Mouse (Mus musculus) liver, postnatal 0 days (tissue): Measurements from ENCODE around the gene Trcg1. TPM values are rescaled to one million over a fixed set of nuclear protein-coding genes. Genes with fewer than 3 reads are reported as not detected.

Experiments
- ATAC-seq: fragments of 200-750 bp; cut with Nextera tagmentation; 2 replicates; pipeline ENCODE4 v1.8.0; 2017; ENCODE audit warnings: mild to moderate bottlenecking, moderate library complexity
- DNase-seq: peaks from one replicate; pipeline ENCODE4 v3.0.0-alpha.2; 2016
- H3K27ac ChIP-seq: fragments of 300-500 bp; sonication (generic); 2 replicates; pipeline ENCODE4 v1.5.1; 2014; ENCODE audit warnings: antibody characterized with exemption, moderate library complexity, mild to moderate bottlenecking, low read depth
- H3K27me3 ChIP-seq: fragments of 300-500 bp; sonication (generic); 2 replicates; pipeline ENCODE4 v1.6.1; 2014; ENCODE audit warnings: low read length, control low read depth, mixed read lengths; ENCODE audit not compliant: insufficient read depth
- H3K36me3 ChIP-seq: fragments of 300-500 bp; sonication (generic); replicated peaks from 2 replicates; pipeline ENCODE4 v1.6.1; 2014; ENCODE audit warnings: mild to moderate bottlenecking, control low read depth, low read length, moderate library complexity, mixed read lengths; ENCODE audit not compliant: insufficient read depth
- H3K4me1 ChIP-seq: fragments of 300-500 bp; sonication (generic); 2 replicates; pipeline ENCODE4 v1.6.1; 2014; ENCODE audit warnings: antibody characterized with exemption, mild to moderate bottlenecking, control low read depth; ENCODE audit not compliant: insufficient read depth
- H3K4me2 ChIP-seq: fragments of 300-500 bp; sonication (generic); 2 replicates; pipeline ENCODE4 v1.6.1; 2014; ENCODE audit warnings: low read depth, mild to moderate bottlenecking, low read length, moderate library complexity, mixed read lengths
- H3K4me3 ChIP-seq: fragments of 300-500 bp; sonication (generic); 2 replicates; pipeline ENCODE4 v1.5.1; 2014; ENCODE audit warnings: low read depth, low read length
- H3K9ac ChIP-seq: fragments of 300-500 bp; sonication (generic); replicated peaks from 2 replicates; pipeline ENCODE4 v1.6.1; 2014; ENCODE audit warnings: mild to moderate bottlenecking, moderate library complexity
- H3K9me3 ChIP-seq: fragments of 300-500 bp; sonication (generic); 2 replicates; pipeline ENCODE4 v1.6.1; 2016; ENCODE audit warnings: mild to moderate bottlenecking, control low read depth, low read length, mixed read lengths
- CTCF ChIP-seq: sonication (generic); IDR thresholded peaks from 2 replicates; pipeline ENCODE4 v1.5.1; 2016; ENCODE audit warnings: antibody characterized with exemption, low read depth
- EP300 ChIP-seq: IDR thresholded peaks from 2 replicates; pipeline ENCODE4 v1.6.1; 2016; ENCODE audit warnings: antibody characterized with exemption, low read depth, mild to moderate bottlenecking
- WGBS: fragments of 180-500 bp; shearing (Covaris S2); extraction: QIAGEN DNeasy Blood & Tissue Kit; methylation state at CpG from one replicate; pipeline ENCODE4 v1.1.7; 2014; ENCODE audit not compliant: insufficient replicate concordance; 5-methylcytosine and 5-hydroxymethylcytosine counted together
- polyA plus RNA-seq: library from polyadenylated mRNA; unstranded; fragments of >200 nt; fragmentation: Nextera tagmentation; extraction: Ambion mirVana; gene quantifications from 2 replicates; pipeline ENCODE4 v1.2.1, GENCODE M21; 2015

Gene Trcg1
- polyA plus RNA-seq, 1 experiment from 2014 or later = not detected

- no peak for DNase-seq
- H3K4me1 ChIP-seq = peaks cover 8% of the 10 kb centered on the region
- no peak for TF ChIP-seq CTCF
- TF ChIP-seq EP300 = no peak
- H3K36me3 ChIP-seq = no peaks in the 10 kb centered on the region
- H3K4me2 ChIP-seq = no peak overlapping the region
- no peaks in the 10 kb centered on the region for H3K27me3 ChIP-seq
- 66% methylated on average over 2 of the region's 2 CpGs for whole genome bisulfite sequencing
- H3K27ac ChIP-seq = no peak overlapping the region
- H3K4me3 ChIP-seq = no peak overlapping the region
- ATAC-seq = no peak
- H3K9ac ChIP-seq = no peak overlapping the region
- H3K9me3 ChIP-seq = no peaks in the 10 kb centered on the region
These were observed 1.9 kb downstream of the Trcg1 start for GRCm38 (mm10) chr9:57238220-57238619.

- Histone ChIP-seq H3K27me3 (no peaks in the 10 kb centered on the region), H3K4me2 (no peak overlapping the region), H3K36me3 (no peaks in the 10 kb centered on the region), H3K9ac (no peak overlapping the region), H3K4me1 (no peaks in the 10 kb centered on the region), H3K9me3 (no peaks in the 10 kb centered on the region), H3K4me3 (no peak overlapping the region), H3K27ac (no peak overlapping the region)
- no peak for TF ChIP-seq EP300
- TF ChIP-seq CTCF = no peak
- 70% methylated on average over 5 of the region's 5 CpGs for WGBS
- no peak for DNase-seq
- no peak for ATAC-seq
These were observed 4.8 kb downstream of the Trcg1 start for GRCm38 (mm10) chr9:57241111-57241510.

- H3K9me3 ChIP-seq = no peaks in the 10 kb centered on the region
- DNase-seq = no peak
- no peak for TF ChIP-seq EP300
- no peak for TF ChIP-seq CTCF
- 53% methylated on average over 5 of the region's 5 CpGs for WGBS
- H3K27me3 ChIP-seq = no peaks in the 10 kb centered on the region
- no peak overlapping the region for H3K4me3 ChIP-seq
- no peak overlapping the region for H3K9ac ChIP-seq
- ATAC-seq = no peak
- H3K4me1 ChIP-seq = peaks cover 2% of the 10 kb centered on the region; the same call in 1 of the 2 replicates
- no peak overlapping the region for H3K27ac ChIP-seq
- no peak overlapping the region for H3K4me2 ChIP-seq
- no peaks in the 10 kb centered on the region for H3K36me3 ChIP-seq
These were observed 6.6 kb downstream of the Trcg1 start for GRCm38 (mm10) chr9:57242916-57243315.

- Histone ChIP-seq H3K27me3 (no peaks in the 10 kb centered on the region), H3K4me2 (no peak overlapping the region), H3K4me1 (peaks cover 7% of the 10 kb centered on the region), H3K4me3 (no peak overlapping the region), H3K36me3 (no peaks in the 10 kb centered on the region), H3K27ac (no peak overlapping the region), H3K9me3 (no peaks in the 10 kb centered on the region), H3K9ac (no peak overlapping the region)
- DNase-seq = no peak
- ATAC-seq = no peak
- 45% methylated on average over 7 of the region's 7 CpGs for WGBS
- no peak for TF ChIP-seq CTCF
- TF ChIP-seq EP300 = no peak
These were observed 7.8 kb downstream of the Trcg1 start for GRCm38 (mm10) chr9:57244106-57244685.

- Histone ChIP-seq H3K9me3 (no peaks in the 10 kb centered on the region), H3K4me1 (peaks cover 7% of the 10 kb centered on the region), H3K27ac (no peak overlapping the region), H3K4me2 (no peak overlapping the region), H3K9ac (no peak overlapping the region), H3K27me3 (no peaks in the 10 kb centered on the region), H3K36me3 (peaks cover 7% of the 10 kb centered on the region), H3K4me3 (no peak overlapping the region)
- TF ChIP-seq CTCF (no peak), EP300 (no peak)
- 84% methylated on average over 5 of the region's 5 CpGs for WGBS
- ATAC-seq = no peak
- DNase-seq = no peak
These were observed 10.1 kb downstream of the Trcg1 start for GRCm38 (mm10) chr9:57246482-57246881.

- Histone ChIP-seq H3K9me3 (no peaks in the 10 kb centered on the region), H3K4me1 (peaks cover 7% of the 10 kb centered on the region), H3K4me2 (no peak overlapping the region), H3K27me3 (no peaks in the 10 kb centered on the region), H3K36me3 (peaks cover 14% of the 10 kb centered on the region), H3K4me3 (no peak overlapping the region), H3K27ac (no peak overlapping the region), H3K9ac (no peak overlapping the region)
- 52% methylated on average over 8 of the region's 8 CpGs for WGBS
- DNase-seq = no peak
- peak; percentile 48 for ATAC-seq
- TF ChIP-seq CTCF (peak; percentile 39), EP300 (no peak)
These were observed 10.9 kb downstream of the Trcg1 start for GRCm38 (mm10) chr9:57247201-57247671.
